Mouse (Mus musculus): ENCODE measurements around the gene Vmn2r40.
"Not testable (repeated sequence)": the region's sequence is repeated elsewhere in the genome, so short reads cannot be mapped to it uniquely, and the experiment has no call there.

DNA sequence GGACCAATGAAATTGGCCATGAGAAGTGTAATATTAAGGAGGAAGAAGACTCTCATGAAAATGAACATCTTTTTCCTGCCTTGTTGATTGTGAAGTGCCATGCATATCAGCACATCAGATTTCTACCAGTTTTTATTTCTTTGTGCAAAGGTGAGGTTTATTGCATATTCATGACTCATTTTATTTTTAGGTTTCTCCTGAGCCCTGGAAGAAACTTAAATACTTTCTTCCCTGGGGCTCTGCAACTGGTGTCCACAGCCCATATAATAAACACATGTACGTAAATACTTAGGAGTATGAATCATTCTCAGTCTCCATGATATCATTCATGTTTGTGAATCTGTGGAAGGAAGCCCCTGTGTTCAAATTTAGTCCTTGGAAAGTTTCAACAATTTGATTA, at the start of gene Vmn2r40:
- TF ChIP-seq POLR2A (IDR thresholded peaks at IDR 0.05; ENCODE audit: insufficient read length, low read depth); MYOG (IDR thresholded peaks at IDR 0.05; ENCODE audit: control insufficient read depth in 1 of 3, insufficient read depth in 1 of 3, insufficient read length in 2 of 3, low read depth in 2 of 3): not testable (repeated sequence)

Data from myocyte (in vitro differentiated cells).